Mouse (Mus musculus) spleen, postnatal 14 days (tissue): ENCODE results near the gene Pxk.

ENCODE experiments used
- DNase-seq, 2 experiments: peaks; one replicate each; pipeline ENCODE4 v3.0.0; 2021 to 2022; ENCODE audit warnings: low spot score in 2 of 2

Pxk gene

DNA sequence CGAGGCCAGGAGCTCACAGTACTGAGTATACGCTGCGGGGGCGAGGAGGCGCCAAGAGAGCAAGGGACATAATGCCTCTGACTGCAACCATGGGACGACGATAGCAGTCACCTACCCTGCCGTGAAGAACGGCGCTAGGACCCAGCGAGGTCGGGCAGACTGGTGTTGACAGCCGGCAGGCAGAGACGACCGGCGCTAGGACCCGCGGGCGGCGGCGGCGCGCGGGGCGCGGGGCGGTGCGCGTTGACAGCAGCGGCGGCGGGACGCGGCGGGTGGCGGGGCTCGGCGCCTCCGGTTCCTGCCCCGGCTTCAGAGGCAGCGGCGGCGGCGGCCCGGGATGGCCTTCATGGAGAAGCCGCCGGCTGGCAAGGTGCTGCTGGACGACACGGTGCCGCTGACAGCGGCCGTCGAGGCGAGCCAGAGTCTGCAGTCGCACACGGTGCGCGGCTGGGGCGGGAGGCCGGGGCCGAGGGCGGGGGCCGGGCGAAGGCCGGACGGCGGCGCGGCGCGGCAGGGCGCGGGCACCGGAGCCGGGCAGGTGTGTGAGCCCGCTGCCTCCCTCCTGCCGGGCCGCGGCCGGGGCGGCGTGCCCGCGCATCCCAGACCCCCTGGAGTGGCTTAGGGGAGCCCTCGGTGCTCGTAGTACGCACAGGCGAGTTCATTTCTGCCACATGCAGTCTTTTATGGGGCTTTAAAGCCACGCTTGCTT lies at the start of gene Pxk:
TSS of gene Pxk (plus strand) at position 234 of the 709 bp plus-strand sequence.
- DNase-seq, result peak; percentile 85 to 91

DNA sequence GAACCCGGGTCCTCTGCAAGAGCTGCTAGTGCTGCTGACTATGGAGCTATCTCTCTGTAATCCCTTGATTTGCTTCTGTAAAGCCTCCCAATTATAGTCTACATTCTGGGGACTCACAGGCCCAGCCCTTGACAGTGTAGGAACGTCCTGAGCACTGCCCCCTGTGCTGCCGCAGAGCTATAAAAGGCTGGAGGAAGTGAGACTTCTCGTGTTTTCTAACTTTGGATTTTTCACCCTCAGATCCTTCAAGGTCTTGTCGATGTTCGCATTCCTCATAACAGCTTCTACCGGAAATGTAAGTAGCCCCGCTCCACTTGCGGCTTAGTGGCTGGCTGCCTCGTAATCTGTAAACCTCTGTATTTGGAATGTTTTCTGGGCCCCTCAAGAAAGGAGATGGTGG lies 48.7 kb upstream of the Pxk start:
- no peak for DNase-seq

DNA sequence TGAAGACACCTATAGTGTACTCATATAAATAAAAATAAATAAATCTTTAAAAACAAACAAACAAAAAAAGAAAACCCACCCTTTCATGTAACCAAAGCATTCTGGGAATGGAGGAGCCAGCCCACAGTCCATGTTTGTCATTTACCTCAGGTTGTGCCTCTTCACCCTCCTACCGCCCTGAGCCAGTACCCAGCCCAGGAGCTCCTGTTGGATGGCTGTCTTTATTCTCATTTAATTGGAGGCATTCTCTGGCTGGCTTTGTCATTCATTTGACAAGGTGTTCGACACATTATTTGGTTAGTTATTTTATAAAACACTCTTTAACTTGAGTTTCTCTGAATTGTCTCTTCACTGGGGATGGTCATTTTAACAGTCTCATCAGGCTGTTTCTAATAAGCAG lies 46.1 kb upstream of the Pxk start:
- DNase-seq, result no peak

DNA sequence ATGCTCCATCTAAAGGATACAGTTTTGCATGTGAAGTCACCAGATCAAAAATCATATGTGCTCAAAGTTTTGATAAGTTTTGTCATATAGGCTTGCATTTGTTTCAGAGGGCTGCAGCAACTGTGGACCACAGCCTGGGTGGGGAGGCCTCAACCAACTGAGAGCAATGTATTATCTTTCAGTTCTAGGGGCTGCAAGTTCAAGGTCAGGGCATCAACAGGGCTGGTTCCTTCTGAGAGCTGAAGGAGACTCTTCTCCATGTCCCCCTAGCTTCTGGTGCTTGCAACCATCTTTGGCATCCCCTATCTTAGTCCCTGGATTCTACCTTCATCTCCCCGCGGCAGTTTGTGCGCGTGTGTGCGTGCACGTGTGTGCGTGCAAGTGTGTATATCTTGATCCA lies 45.4 kb upstream of the Pxk start:
- DNase-seq, result no peak

DNA sequence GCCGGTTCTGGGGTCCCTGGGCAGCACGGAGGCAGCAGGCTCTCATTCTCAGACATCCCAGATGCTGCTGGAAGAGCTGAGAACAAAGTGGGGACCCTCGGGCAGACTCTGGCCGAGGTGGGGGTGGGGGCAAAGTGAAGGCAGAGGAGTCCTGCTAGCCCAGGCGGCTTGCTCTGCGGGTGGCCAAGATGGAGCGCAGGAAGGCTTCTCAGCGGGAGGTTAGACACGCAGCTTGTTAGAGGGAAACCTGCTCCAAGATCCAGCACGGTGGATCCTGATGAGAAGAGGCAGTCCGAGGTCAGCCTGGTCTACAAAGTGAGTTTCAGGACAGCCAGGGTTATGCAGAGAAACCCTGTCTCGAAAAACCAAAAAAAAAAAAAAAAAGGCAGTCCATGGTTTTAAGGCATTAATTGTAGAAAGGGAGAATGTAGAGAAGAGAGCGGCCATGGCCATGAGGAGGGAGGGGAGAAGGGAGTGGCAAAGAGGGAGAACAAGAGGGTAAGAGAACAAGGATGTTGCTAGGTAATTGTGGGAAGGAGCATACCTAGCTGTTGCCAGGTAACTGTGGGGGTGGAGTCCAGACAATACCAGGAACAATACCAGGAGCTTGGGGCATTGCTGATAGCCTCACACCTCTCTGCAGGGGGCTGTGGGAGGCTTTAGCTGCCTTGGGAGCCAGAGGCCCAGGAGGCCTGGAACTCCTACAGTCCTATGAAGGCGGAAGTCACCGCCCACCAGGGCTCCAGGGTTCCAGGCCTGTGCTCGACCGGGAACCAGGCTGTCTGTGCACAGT lies 43.5 kb upstream of the Pxk start:
- DNase-seq, result no peak

DNA sequence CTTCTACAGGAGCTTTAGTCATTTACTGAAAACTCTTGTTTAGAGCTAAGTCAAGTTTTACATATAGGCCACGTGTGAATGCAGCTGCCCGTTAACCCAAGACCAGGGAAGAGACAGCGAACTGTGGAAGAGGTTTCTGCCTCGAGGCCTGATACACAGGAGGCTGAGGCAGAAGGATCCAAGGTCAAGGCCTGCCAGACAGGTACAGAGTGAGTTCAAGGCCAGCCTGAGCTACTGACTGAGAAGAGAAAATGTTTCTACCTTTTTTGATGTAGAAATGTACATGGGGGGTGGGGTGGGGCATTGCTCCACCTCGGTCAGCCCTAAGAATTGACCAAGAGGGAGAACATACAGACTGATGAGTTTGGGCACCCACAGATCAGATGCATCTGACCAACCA lies 41.9 kb upstream of the Pxk start:
- DNase-seq, result no peak

DNA sequence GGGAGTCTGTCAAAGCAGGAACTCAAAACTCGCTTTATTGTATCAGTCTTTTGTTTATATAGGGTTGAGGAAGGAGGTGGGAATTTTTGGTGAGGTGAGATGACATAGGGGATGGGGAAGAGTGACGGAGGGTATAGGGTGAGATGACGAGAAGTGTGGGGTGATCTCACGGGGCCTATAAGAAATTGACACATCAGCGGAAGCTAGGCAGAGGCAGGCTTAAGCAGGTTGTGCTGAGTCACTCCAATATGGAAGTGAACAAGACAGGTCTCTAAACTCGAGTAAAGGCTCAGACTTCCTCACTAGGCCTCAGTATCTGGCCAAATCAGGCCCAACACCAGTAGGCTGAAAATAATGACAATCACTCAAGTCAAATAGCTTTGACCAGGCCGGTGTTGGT lies 38.1 kb upstream of the Pxk start:
- no peak for DNase-seq

DNA sequence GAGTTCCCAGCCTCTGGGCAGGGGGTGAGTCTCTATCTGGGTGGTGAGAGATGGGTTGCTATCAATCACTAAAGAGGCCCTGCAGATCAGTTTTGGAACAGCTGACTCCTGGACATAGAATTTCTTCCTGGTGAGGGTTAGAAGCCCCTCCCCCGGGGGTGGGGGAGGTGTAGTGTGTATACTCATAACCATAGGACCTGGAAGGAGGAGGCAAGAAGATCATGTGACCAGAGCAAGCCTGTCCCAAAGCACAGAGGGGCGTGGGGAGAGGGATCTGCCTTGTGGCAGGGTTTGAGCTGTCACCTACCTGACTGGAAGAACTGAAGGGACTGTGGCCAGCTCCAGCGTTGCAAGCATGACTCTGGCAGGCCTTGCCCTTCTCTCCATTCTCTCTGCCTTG lies 35.9 kb upstream of the Pxk start:
- no peak for DNase-seq

DNA sequence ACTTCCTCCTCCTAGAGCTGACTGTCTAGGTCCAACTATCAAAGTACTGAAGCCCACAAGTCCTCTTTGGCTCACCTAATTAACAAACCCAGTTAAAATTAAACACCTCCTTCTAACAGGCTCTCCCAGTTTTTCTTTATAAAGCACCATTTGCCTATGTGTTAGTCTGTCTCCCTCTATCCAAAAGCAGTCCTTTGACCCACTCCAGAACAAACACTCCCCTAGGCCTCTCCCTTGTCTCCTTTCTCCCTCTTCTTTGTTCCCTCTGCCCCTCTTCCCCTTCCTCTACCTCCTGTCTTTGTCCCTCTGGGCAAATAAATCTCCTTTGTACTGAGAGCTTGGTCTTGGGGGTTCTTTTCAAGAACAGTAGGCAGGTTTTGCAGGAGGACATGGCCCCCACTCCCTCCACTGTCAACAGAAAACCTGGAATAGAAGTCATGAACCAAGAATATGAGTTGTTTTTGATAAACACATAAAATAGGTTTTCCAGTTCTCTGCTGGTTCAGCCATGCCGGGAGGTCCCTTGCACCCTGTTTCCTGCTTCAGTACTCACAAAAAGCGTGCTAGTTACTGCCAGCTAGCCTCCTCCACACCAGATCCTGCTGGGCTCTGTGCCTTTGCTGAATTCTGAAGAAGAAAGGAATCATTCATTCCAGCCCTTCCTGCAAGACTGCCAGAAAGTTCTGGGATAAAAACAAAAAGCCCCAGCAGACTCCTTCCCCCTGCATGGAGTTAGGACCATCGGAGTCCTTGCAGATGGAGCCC lies 35.3 kb upstream of the Pxk start:
- DNase-seq, result no peak

DNA sequence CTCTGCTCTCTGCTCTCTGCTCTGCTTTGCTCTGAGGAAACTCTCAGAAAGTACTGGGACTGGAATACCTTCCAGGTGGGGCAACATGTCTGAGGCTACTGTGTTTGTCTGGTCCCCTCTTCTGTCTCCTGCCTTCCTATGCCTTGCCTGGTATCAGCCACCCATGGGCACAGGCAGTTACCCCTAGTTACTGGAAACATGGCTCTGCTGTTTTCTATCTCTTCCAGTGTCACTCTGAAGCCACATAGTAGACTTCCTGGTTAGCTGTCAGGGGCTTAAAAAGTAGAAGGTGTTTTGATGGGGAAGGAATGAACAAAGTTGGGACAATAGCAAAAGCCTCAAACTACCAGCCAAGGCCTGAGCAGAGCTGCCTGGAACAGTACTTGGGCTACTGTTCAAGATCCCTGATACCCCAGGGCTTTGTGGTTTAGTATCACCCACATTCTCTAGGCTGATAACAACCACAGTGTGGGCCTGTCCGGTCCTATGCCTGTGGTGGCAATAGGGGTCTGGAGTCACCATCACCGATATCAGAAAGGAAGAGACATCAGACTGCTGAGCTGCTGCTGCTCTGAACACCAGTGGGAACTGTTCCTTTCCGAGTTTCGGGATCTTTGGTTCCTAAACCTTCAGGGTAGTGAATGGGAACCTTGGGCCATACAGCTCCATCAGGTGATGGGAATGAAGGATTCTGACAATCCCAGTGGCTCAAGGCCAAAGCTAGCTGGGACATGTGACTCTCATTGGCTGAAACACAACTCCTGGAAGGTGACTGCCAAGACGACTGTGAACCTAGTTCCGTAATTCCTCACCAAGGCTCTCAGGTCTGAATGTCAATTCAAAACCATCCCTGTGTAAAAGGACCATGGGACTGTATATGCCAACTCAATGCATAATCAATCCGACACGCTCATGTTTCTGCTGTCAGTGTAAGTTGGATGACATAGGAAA lies 33.9 kb upstream of the Pxk start:
- DNase-seq, result no peak

DNA sequence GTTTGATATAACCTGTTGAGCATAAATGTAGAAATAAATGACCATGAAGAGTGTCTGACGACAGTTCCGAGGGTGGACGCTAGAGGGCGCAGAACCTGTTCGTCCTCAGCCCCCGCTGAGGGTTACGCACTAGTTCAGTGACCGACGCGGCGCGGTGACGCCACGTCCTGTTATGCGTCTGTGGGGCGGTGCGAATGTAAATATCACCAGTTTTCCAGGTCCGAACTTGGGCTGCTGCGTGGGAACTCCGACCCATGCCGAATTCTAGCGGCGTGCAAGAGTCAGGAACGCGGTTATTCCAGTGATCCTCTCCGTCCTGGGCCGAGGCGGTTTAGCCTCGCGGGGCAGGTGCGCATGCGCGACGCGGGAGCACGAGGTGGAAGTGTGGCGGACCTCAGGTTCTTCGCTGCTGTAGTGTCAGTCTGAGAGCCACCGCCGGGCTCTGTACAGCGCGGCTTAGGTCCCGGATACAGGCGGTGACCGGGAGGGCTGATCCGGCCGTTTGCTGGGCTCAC lies 17.8 kb upstream of the Pxk start, which contains the start of gene Rpp14:
TSS of gene Rpp14 (plus strand) at position 203 of the 515 bp plus-strand sequence.
- DNase-seq, result peak; percentile 89 to 94

DNA sequence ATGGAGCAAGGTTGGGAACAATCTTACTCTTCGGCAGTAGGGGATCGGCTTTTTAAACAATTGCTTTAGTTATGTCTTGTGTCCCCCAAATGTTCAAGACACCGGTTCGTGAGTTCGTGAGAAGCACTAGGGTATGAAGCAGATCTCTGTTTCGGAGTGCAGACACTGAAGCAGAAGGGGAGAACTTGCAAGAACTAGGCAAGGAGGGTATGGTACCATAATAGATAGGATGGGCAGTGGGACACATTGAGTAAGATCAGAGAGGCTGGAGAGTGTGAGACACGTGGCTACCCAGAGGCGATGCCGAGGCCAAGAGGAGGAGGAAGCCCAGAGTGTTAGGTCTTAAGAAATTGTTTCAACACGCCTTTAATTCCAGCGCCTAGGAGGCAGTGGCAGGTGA lies 17.3 kb upstream of the Pxk start:
- no peak for DNase-seq

DNA sequence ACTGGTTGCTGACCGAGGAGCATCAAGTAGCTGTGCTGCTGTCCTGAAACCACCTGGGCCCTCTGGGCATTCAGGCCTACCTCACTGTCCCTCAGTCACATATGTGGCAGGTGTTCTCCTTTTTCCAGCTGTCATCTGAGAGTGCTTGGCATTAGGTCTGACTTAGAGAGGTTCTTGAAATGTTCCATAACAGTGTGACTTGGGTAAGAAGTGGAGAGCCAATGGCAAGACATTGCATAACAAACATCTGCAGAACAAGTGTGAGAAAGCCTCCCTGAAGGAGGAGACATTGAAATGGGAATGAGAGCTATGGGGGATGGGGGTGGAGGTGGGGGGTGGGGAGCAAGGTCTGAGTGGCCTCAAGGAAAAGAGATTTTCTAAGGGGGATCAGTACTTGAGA lies 15.1 kb upstream of the Pxk start:
- no peak for DNase-seq

DNA sequence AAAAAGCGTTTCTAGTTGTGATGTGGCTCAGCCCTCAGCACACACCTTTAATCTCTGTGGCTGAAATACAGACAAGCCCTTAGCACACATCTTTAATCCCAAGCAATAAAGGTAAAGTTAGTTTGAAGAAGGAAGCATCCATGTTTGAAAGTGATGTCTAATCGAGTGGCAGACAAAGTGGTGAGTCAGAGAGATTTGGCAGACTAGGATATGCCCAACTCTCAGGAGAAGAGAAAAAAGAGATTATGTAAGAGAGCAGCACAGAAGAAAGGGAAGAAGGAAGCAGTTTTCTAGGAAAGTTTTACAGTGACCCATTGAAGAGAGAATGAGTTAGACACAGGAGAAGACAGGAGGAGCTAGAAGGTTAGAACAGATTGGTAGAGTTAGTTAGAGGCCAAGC lies 9.0 kb upstream of the Pxk start:
- no peak for DNase-seq

DNA sequence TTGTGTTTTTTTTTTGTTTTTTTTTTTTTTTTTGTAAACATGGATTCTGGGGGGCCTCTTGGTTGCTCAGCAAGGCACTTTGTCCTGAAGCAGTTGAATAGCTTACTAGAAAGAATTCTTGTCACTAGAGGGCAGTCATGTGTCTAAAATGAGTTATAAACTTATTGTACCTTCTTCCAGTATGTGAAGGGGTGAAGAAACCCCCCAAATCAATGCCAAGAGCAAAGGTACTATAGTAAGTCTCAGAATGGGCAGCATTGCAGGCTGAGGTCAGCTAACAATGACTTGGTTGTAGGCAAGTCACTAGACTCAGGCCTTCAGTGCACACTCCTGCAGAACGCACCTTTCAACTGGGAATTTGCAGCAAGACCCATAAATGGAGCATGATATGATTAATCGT lies 5.4 kb upstream of the Pxk start:
- no peak for DNase-seq

DNA sequence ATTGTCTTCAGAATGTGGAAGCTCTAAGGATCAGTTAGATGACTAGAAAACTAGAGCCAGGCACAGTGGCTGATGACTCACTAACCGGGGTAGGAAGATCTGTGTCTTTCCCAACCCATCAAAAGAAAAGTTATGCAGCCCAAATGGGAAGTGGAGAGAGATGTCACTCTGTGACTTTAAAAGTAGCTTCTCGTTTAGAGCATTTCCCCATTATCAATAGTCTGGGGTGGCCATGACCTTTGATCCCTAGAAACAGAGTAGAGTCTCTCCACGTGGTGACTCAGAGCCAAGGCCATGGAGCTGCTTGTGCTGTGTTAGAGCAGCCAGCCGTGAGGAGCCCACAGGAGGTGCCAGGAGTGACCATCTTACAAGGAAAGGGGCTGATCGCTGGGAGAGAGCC lies 4.6 kb upstream of the Pxk start:
- no peak for DNase-seq

DNA sequence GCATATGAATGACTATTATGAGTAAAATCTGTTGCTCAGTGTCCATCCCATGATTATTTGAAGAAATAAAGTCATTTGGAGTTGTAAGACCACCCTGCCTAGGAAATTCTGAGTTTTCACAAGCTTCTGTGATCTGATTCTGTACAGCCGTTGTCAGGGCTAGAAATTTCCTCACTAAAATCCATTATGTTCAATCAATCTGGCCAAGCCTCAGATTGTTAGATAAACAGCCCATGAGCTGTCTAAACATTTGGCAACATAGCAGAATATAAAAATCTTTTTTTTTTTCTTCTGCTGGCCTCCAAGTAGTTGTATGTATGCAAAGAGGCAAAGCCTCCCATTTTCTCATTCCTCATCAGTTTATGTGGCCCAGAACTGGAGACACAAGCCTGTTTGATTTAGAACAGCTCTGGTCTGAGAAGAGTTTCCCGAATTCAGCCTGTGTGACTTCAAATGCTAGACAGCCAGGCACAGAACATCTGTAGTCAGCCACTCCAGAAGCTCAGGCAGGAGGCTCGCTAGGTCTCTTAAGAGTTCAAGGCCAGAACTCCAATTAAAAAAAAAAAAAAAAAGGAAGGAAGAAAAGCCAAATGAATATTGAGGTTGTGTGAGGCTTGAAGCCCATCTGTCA lies 3.0 kb upstream of the Pxk start:
- no peak for DNase-seq

DNA sequence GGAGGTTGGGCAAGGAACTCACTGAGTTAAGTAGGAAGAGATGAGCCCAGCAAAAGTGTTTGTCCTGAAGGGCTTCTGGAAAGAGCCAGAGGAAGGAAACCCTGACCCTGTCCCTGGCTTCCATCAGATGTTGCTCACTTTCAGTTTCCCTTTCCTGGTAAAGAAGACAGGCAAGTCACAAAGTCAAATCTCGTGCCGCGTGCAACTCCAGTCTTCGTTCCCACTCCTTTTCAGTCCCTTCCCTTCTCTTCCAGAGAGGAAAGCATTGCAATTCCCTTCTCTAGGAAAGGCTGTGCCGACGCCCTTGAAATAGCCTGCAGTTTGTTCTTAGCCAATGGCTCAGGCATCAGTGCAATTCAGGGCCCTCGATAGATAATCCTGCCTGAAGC lies 2.5 kb upstream of the Pxk start:
- no peak for DNase-seq

DNA sequence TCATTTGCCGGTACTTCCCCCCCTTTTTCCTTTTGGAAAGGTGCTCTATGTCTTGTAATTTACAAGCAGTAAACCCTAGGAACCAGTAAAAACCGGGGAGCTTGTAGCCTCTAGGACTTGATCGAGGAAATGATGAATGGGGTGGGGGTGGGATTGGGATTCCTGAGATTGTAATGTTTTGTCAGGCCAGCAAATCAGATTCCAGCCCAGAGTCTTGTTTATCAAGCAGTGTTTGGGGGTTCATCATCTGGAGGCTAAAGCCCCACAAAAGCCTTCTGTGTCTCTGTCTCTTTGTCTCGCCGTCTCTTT lies 630 bp downstream of the Pxk start:
- no peak for DNase-seq

DNA sequence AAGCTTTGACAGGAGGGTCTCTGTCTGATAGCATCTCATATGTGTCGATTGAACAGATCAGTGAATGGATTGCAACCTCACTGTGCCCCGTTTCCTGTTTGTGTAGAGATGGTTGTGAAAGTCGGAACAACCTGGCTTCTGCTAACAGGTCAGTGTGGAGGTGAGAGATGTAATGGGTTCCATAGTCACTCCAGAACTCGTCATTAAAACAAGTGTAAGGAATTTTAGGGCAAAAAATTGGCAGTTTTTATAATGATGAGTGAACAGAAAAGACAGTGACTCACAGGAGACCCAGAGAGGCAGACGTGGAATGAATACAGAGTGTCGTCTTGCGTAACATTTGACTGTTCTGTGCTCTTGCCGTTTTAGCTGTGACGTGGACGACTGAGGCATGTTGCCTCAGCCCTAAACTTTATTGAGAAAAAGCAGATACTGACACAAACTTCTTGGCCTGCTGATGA lies 1.6 kb downstream of the Pxk start:
- no peak for DNase-seq

DNA sequence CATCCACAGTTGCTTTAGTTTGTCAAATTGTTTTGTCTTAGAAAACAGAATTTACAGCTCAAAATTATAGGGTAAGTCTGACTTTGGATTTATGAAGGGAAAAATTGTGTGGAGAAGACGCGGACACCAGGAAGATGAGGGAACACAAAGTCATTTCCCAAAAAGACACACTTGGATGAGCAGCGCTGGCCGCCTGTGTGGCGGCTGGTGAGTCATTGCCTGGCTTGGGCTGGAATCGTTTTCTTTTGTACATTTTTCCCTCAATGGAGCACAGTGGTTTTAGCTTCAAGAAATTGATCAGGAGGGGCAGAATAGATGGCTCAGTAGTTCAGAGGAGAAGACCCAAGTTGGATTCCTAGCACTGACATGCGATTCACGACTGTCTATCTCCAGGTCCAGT lies 3.9 kb downstream of the Pxk start:
- DNase-seq, result no peak
